Mouse (Mus musculus) heart, embryonic 15.5 days (tissue): ENCODE measurements at regions not wholly inside any gene's neighbourhood (a gene's known extent, or its start where the extent isn't known, plus 50 kb on each side); places are given as distances from the start of the nearest gene placed in this dataset.

ENCODE experiments used
- ATAC-seq: fragments of 200-750 bp; cut with Nextera tagmentation; replicated peaks from 2 replicates; pipeline ENCODE4 v1.8.0; 2017; ENCODE audit warnings: low read depth, moderate TSS enrichment; ENCODE audit not compliant: insufficient number of reproducible peaks, insufficient read depth, low FRiP score
- H3K27ac ChIP-seq: fragments of 300-500 bp; sonication (generic); 2 replicates; pipeline ENCODE4 v1.5.1; 2015; ENCODE audit warnings: mild to moderate bottlenecking, inconsistent platforms
- H3K27me3 ChIP-seq: fragments of 300-500 bp; sonication (generic); 2 replicates; pipeline ENCODE4 v1.6.1; 2015; ENCODE audit warnings: inconsistent platforms
- H3K36me3 ChIP-seq: fragments of 300-500 bp; sonication (generic); 2 replicates; pipeline ENCODE4 v1.6.1; 2015; ENCODE audit warnings: mild to moderate bottlenecking, inconsistent platforms
- H3K4me1 ChIP-seq: fragments of 300-500 bp; sonication (generic); replicated peaks from 2 replicates; pipeline ENCODE4 v1.6.1; 2015; ENCODE audit warnings: inconsistent platforms
- H3K4me2 ChIP-seq: fragments of 300-500 bp; sonication (generic); 2 replicates; pipeline ENCODE4 v1.6.1; 2015; ENCODE audit warnings: inconsistent platforms, mild to moderate bottlenecking, moderate library complexity
- H3K4me3 ChIP-seq: fragments of 300-500 bp; sonication (generic); 2 replicates; pipeline ENCODE4 v1.5.1; 2015; ENCODE audit warnings: mild to moderate bottlenecking, inconsistent platforms
- H3K9ac ChIP-seq: fragments of 300-500 bp; sonication (generic); 2 replicates; pipeline ENCODE4 v1.6.1; 2015; ENCODE audit warnings: mild to moderate bottlenecking, inconsistent platforms
- H3K9me3 ChIP-seq: fragments of 300-500 bp; sonication (generic); replicated peaks from 2 replicates; pipeline ENCODE4 v1.6.1; 2016; ENCODE audit warnings: inconsistent platforms
- WGBS: fragments of 180-500 bp; shearing (Covaris S2); methylation state at CpG from one replicate; pipeline ENCODE4 v1.1.7; 2015; ENCODE audit warnings: mixed read lengths; 5-methylcytosine and 5-hydroxymethylcytosine counted together

- WGBS: 61% methylated on average over 3 of the region's 3 CpGs
- Histone ChIP-seq H3K4me1 (no peaks in the 10 kb centered on the region), H3K4me2 (no peak overlapping the region)
These were observed 163.5 kb upstream of the Kcnh7 start for GRCm38 (mm10) chr2:63347562-63347961.

GRCm38 (mm10) chr2:63326750-63327149 is 142.7 kb upstream of the Kcnh7 start:
- no peaks in the 10 kb centered on the region for H3K9me3 ChIP-seq
- H3K4me1 ChIP-seq: no peaks in the 10 kb centered on the region
- 81% methylated on average over 4 of the region's 4 CpGs for WGBS
- ATAC-seq: no peak
- H3K27me3 ChIP-seq: no peaks in the 10 kb centered on the region
- H3K4me2 ChIP-seq: no peak overlapping the region
- H3K36me3 ChIP-seq: no peaks in the 10 kb centered on the region
- H3K27ac ChIP-seq: no peak overlapping the region
- no peak overlapping the region for H3K9ac ChIP-seq
- H3K4me3 ChIP-seq: no peak overlapping the region

More at GRCm38 (mm10) chr2:63347562-63347961, 163.5 kb upstream of the Kcnh7 start:
- no peak for ATAC-seq
- Histone ChIP-seq H3K4me3 (no peak overlapping the region), H3K27ac (no peak overlapping the region), H3K36me3 (no peaks in the 10 kb centered on the region), H3K9me3 (no peaks in the 10 kb centered on the region), H3K27me3 (no peaks in the 10 kb centered on the region), H3K9ac (no peak overlapping the region)

DNA sequence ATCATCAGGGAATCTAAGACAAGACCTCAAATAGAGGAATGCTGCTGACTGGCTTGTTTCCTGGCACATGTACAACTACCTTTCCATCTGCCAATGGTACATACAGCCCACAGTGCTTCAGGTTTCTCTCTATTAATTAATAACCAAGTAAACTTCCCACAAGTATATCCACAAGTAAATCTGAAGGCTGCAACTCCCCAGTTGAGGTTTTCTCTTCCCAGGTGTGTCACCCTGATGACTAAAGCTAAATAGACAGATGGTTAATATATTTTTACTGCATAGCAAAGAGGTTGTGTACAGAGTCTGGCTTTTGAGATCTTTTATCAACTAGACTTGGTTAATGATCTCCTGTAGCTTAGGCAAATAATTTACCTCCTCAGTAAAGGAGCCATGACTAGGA is 96.8 kb upstream of the Kcnh7 start:
- H3K27me3 ChIP-seq: peaks cover 10% of the 10 kb centered on the region
- H3K4me1 ChIP-seq: no peaks in the 10 kb centered on the region
- no peak overlapping the region for H3K9ac ChIP-seq
- no peak for ATAC-seq
- H3K27ac ChIP-seq: no peak overlapping the region
- no peak overlapping the region for H3K4me2 ChIP-seq
- no peaks in the 10 kb centered on the region for H3K36me3 ChIP-seq
- no peak overlapping the region for H3K4me3 ChIP-seq
- no peaks in the 10 kb centered on the region for H3K9me3 ChIP-seq

DNA sequence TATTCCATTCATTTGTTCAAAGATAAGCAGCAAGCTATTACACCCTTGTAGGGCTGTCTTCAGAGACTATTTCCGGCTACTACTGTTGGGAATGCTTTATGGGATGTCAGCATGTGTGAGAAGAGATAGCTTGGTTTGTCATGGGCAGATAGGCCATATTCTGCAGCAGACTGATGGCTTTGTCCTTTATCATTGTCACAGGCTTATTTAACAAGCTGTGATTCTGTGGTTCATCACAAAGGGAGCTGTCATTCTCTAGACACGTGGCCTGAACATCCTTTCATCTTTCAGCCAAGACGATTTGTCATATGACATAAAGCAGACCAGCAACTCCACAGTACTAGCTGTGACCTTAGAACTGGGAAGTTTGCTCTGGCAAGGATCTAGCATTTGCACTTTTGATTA is 89.7 kb upstream of the Kcnh7 start:
- peak; percentile 92 for ATAC-seq
- Histone ChIP-seq H3K4me1 (peaks cover 12% of the 10 kb centered on the region; the same call in 1 of the 2 replicates), H3K9me3 (no peaks in the 10 kb centered on the region), H3K36me3 (no peaks in the 10 kb centered on the region), H3K9ac (no peak overlapping the region), H3K4me2 (no peak overlapping the region), H3K27ac (no peak overlapping the region), H3K4me3 (no peak overlapping the region), H3K27me3 (peaks cover 14% of the 10 kb centered on the region)
- WGBS: 5% methylated on average over 3 of the region's 3 CpGs

GRCm38 (mm10) chr2:63246091-63246612 is 62.1 kb upstream of the Kcnh7 start:
- ATAC-seq: no peak
- 84% methylated on average over 4 of the region's 4 CpGs for WGBS
- H3K9me3 ChIP-seq: no peaks in the 10 kb centered on the region

DNA sequence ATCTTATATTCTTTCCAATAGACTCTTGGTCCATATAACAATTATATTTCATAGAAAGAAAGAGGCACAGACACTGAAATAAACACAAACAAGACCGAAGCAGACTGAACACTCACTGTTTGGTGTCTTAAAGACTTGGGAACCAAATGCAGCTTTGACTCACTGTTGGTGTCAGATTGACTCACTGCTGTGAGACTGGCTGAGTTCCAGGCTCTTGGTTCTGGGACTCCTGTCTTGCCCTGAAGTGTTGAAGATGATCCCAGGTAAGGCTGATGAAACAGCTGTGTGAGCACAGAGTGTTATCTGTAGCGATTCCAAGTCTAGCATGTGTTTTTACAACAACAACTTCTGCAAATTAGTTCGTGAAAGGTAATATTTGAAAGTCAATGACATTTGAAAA is 55.2 kb upstream of the Kcnh7 start:
- H3K4me1 ChIP-seq: no peaks in the 10 kb centered on the region
- H3K4me3 ChIP-seq: no peak overlapping the region
- ATAC-seq: no peak
- H3K9ac ChIP-seq: no peak overlapping the region
- no peak overlapping the region for H3K4me2 ChIP-seq
- no peaks in the 10 kb centered on the region for H3K27me3 ChIP-seq
- 83% methylated on average over 3 of the region's 3 CpGs for WGBS
- no peak overlapping the region for H3K27ac ChIP-seq
- no peaks in the 10 kb centered on the region for H3K9me3 ChIP-seq
- H3K36me3 ChIP-seq: no peaks in the 10 kb centered on the region

More at GRCm38 (mm10) chr2:63246091-63246612, 62.1 kb upstream of the Kcnh7 start:
- Histone ChIP-seq H3K4me1 (no peaks in the 10 kb centered on the region), H3K36me3 (no peaks in the 10 kb centered on the region), H3K9ac (no peak overlapping the region), H3K27me3 (no peaks in the 10 kb centered on the region), H3K27ac (no peak overlapping the region), H3K4me3 (no peak overlapping the region), H3K4me2 (no peak overlapping the region)
